Mouse (Mus musculus) spleen, adult 2 months (tissue): Measurements from ENCODE around the gene Lrit3.

ENCODE experiments used
- CTCF ChIP-seq: fragments of 200-500 bp; IDR thresholded peaks from 2 replicates; pipeline ENCODE4 v1.5.1; 2011; ENCODE audit warnings: mild to moderate bottlenecking, inconsistent platforms; ENCODE audit not compliant: insufficient read depth, insufficient read length, insufficient replicate concordance; ENCODE audit errors: extremely low read depth
- POLR2A ChIP-seq: fragments of 200-500 bp; IDR thresholded peaks from 2 replicates; pipeline ENCODE4 v1.6.1; 2011; ENCODE audit warnings: low read depth, low read length, inconsistent platforms

GRCm38 (mm10) chr3:129822206-129822775 lies 18.5 kb upstream of the Lrit3 start, which contains the start of gene Rrh:
- TF ChIP-seq POLR2A (no peak), CTCF (no peak)
